Mouse (Mus musculus): Measurements from ENCODE around the gene Col6a3.

DNA sequence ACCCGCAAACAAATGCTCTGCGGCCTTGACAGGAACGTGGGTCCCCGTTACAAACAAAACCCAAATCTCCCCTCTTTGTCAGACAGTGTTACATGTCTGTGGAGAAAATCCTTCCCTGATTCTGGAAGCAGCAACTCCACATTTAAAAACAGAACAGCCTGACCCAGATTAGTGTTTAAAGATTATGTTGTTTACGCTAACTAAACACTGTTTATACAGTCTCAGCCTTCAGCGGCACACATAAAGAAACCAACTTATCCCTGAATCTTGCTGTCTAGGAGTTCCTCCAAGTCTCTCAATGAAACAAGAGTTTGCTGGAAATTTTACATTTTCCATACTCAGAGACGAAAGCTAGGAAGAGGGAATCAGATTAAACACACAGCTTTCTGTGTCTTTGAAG, 73.7 kb downstream of the Col6a3 start:
- TF ChIP-seq TCF3 (IDR thresholded peaks at IDR 0.05; ENCODE audit: insufficient read length, low read depth) = no peak
- no peak for TF ChIP-seq CEBPB (IDR thresholded peaks at IDR 0.05; ENCODE audit: insufficient read depth, poor library complexity, severe bottlenecking)
- TF ChIP-seq POLR2A (IDR thresholded peaks at IDR 0.05; ENCODE audit: insufficient read length, low read depth) = no peak
- no peak for TF ChIP-seq USF1 (IDR thresholded peaks at IDR 0.05; ENCODE audit: low read depth)
- no peak for TF ChIP-seq POLR2AphosphoS2 (IDR thresholded peaks at IDR 0.05; ENCODE audit: insufficient read length, low read depth)
- TF ChIP-seq MAX (IDR thresholded peaks at IDR 0.05; ENCODE audit: low read depth) = no peak
- TF ChIP-seq MYOD1 (IDR thresholded peaks at IDR 0.05; ENCODE audit: control insufficient read depth in 1 of 3, insufficient read length in 2 of 3, low read depth in 2 of 3) = no peak
- TF ChIP-seq SRF (IDR thresholded peaks at IDR 0.05; ENCODE audit: control insufficient read depth, insufficient read length, low read depth) = no peak
- TF ChIP-seq REST (IDR thresholded peaks at IDR 0.05; ENCODE audit: insufficient read depth, insufficient read length) = no peak
- TF ChIP-seq TCF12 (IDR thresholded peaks at IDR 0.05; ENCODE audit: insufficient read depth, poor library complexity, severe bottlenecking) = no peak

All from myocyte (in vitro differentiated cells).